Mouse (Mus musculus) monocyte, adult 5-6 weeks (primary cell): ENCODE measurements around the gene Auh. TPM values are rescaled to one million over a fixed set of nuclear protein-coding genes. Genes with fewer than 3 reads are reported as not detected.

Source experiments
- total RNA-seq: library from RNA; stranded (forward); fragments of 200-1000, 200-491, 200-594 nt; gene quantifications from 3 replicates; pipeline ENCODE4 v1.2.3, GENCODE M21; 2017

The Auh gene
- total RNA-seq, 1 experiment from 2014 or later = 69.5 TPM

Other genes with a start within 250 kb of the Auh start
- gene Nfil3, start 51.4 kb upstream of the Auh start, total RNA-seq = 97.8 to 144 TPM (median 137 TPM) in 3 replicates